Mouse (Mus musculus): ENCODE data around the gene Fam243. TPM values are rescaled to one million over a fixed set of nuclear protein-coding genes. Genes with fewer than 3 reads are reported as not detected.

Gene Fam243
- 102 and 108 TPM in 2 replicates for polyA plus RNA-seq (2012; rRNA removed)

DNA sequence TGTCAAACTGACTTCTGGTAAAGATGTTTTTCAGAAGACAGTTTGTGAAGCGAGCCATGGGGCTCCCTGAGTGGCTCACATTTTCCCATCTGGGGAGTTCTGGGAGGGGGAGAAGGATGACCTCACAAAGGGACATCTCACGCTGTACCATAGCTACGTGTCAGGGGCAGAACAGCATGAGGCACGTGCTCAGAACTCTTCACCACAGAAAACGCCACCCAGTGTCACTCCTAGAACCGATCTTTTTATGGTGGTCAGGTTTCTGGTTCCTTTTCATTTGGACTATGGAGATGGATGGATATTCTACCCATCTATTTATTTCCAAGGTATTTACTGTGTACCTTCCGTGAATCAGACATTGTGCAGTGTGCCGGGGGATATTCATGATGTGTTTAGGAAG lies at the start of gene Fam243:
TSS of gene Fam243 (minus strand) at position 101 of the 400 bp plus-strand sequence.
- no peaks in the 10 kb centered on the region for H3K27me3 ChIP-seq (ENCODE audit: control insufficient read depth, insufficient read depth, low read length)
- H3K4me3 ChIP-seq (ENCODE audit: control insufficient read depth, low read depth, low read length), result peak within 1 kb of the TSS; percentile 75
- peak within 1 kb of the TSS; percentile 60 for H3K27ac ChIP-seq (ENCODE audit: control insufficient read depth, insufficient read depth, low read depth, low read length)
- H3K4me1 ChIP-seq (ENCODE audit: control insufficient read depth, insufficient read depth, low read length), result no peaks in the 10 kb centered on the region
- H3K36me3 ChIP-seq (ENCODE audit: control insufficient read depth, insufficient read depth, low read length), result no peaks in the 10 kb centered on the region
- TF ChIP-seq POLR2A (IDR thresholded peaks at IDR 0.05; ENCODE audit: control insufficient read depth, low read depth, low read length) (peak; percentile 62; the same call in 1 of the 2 replicates), CTCF (IDR thresholded peaks at IDR 0.05; ENCODE audit: control insufficient read depth, insufficient read depth, insufficient replicate concordance, low read depth, low read length) (no peak)

DNA sequence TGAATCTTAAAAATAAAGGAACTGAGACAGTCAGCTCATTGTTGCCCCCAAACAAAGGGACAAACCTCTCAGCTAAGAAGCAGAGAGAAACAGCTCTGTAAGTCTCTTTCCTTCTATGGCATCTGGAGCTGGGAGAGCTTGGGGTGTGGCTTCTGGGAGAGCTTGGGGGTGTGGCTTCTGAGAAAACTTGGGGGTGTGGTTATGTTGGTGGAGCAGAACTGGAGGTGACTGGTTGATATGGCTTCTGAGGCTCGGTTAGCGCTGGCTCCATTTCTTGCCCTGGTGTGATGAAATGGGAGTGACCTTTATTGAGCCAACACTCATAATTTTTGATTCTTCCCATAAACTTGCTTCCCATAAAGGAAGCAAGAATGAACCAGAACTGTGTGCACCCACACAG lies 48.0 kb upstream of the Fam243 start:
- Histone ChIP-seq H3K4me3 (ENCODE audit: control insufficient read depth, low read depth, low read length) (no peak overlapping the region), H3K27ac (ENCODE audit: control insufficient read depth, insufficient read depth, low read depth, low read length) (no peak overlapping the region), H3K36me3 (ENCODE audit: control insufficient read depth, insufficient read depth, low read length) (no peaks in the 10 kb centered on the region), H3K4me1 (ENCODE audit: control insufficient read depth, insufficient read depth, low read length) (no peaks in the 10 kb centered on the region), H3K27me3 (ENCODE audit: control insufficient read depth, insufficient read depth, low read length) (no peaks in the 10 kb centered on the region)
- TF ChIP-seq POLR2A (IDR thresholded peaks at IDR 0.05; ENCODE audit: control insufficient read depth, low read depth, low read length), result no peak
- no peak for TF ChIP-seq CTCF (IDR thresholded peaks at IDR 0.05; ENCODE audit: control insufficient read depth, insufficient read depth, insufficient replicate concordance, low read depth, low read length)

DNA sequence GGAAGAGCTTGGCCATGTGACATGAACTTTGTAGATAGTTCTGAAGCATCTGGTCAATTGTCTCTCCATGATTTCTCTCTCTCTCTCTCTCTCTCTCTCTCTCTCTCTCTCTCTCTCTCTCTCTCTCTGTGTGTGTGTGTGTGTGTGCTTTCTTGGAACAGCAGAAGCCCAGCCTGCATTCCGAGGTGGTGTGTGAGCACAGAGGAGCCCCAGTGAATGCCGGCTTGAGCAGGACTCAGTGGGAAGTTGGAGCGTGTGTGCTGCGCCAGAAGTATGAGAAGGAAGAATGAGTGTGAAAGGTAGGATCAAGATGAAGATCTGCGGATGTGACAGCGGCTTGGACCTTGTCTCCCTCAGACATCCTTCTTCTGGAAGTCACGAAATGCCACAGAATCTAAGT lies 44.2 kb upstream of the Fam243 start:
- TF ChIP-seq POLR2A (IDR thresholded peaks at IDR 0.05; ENCODE audit: control insufficient read depth, low read depth, low read length), result no peak
- no peak for TF ChIP-seq CTCF (IDR thresholded peaks at IDR 0.05; ENCODE audit: control insufficient read depth, insufficient read depth, insufficient replicate concordance, low read depth, low read length)
- H3K27me3 ChIP-seq (ENCODE audit: control insufficient read depth, insufficient read depth, low read length), result no peaks in the 10 kb centered on the region
- no peak overlapping the region for H3K4me3 ChIP-seq (ENCODE audit: control insufficient read depth, low read depth, low read length)
- H3K27ac ChIP-seq (ENCODE audit: control insufficient read depth, insufficient read depth, low read depth, low read length), result no peak overlapping the region
- H3K36me3 ChIP-seq (ENCODE audit: control insufficient read depth, insufficient read depth, low read length), result no peaks in the 10 kb centered on the region
- H3K4me1 ChIP-seq (ENCODE audit: control insufficient read depth, insufficient read depth, low read length), result no peaks in the 10 kb centered on the region

DNA sequence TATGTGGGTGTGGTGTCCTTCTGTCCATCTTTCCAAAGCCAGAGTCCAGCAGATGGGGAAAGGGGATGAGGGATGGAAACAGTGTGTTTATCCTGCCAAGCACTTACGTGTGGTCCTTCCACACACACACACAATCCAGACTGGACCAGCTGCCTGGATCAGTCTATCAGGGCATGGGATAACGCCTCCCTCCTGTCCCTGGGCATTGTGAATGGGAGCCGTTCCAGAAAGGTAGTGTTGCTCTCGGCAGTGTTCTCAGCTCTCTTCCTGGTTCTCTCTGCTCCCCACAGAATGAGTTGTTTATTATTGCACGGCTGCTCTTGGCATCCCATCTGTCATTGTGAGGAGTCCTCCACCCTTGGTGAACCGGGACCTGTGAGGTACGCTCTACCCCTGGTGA lies 39.5 kb upstream of the Fam243 start:
- Histone ChIP-seq H3K27me3 (ENCODE audit: control insufficient read depth, insufficient read depth, low read length) (no peaks in the 10 kb centered on the region), H3K27ac (ENCODE audit: control insufficient read depth, insufficient read depth, low read depth, low read length) (no peak overlapping the region), H3K4me3 (ENCODE audit: control insufficient read depth, low read depth, low read length) (no peak overlapping the region), H3K4me1 (ENCODE audit: control insufficient read depth, insufficient read depth, low read length) (peaks cover 3% of the 10 kb centered on the region), H3K36me3 (ENCODE audit: control insufficient read depth, insufficient read depth, low read length) (no peaks in the 10 kb centered on the region)
- no peak for TF ChIP-seq CTCF (IDR thresholded peaks at IDR 0.05; ENCODE audit: control insufficient read depth, insufficient read depth, insufficient replicate concordance, low read depth, low read length)
- no peak for TF ChIP-seq POLR2A (IDR thresholded peaks at IDR 0.05; ENCODE audit: control insufficient read depth, low read depth, low read length)

DNA sequence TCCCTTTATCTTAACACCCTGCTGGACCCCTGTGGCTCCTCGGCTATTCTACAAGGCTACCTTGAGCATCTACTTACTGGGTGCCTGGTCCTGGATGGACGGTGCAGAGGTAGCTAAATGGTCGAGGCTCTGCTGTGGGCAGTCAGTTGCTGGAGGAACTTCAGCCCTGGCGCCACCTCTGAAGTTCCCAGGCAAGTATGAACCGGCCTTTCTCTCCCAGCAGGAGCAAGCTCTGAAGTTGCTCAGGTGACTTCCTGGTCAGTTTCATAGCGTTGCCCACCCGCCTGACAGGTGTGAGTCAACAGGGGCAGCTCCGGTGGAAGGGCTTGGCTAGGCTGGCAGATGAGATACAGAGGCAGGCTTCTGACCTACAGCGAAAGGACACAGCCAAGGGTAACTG lies 38.0 kb upstream of the Fam243 start, which contains the start of gene Kcne1:
TSS of gene Kcne1 (minus strand) at position 240 of the 400 bp plus-strand sequence.
- Histone ChIP-seq H3K36me3 (ENCODE audit: control insufficient read depth, insufficient read depth, low read length) (no peaks in the 10 kb centered on the region), H3K4me1 (ENCODE audit: control insufficient read depth, insufficient read depth, low read length) (peaks cover 3% of the 10 kb centered on the region), H3K4me3 (ENCODE audit: control insufficient read depth, low read depth, low read length) (no peak within 1 kb of the TSS), H3K27ac (ENCODE audit: control insufficient read depth, insufficient read depth, low read depth, low read length) (no peak within 1 kb of the TSS), H3K27me3 (ENCODE audit: control insufficient read depth, insufficient read depth, low read length) (no peaks in the 10 kb centered on the region)
- TF ChIP-seq CTCF (IDR thresholded peaks at IDR 0.05; ENCODE audit: control insufficient read depth, insufficient read depth, insufficient replicate concordance, low read depth, low read length) (no peak), POLR2A (IDR thresholded peaks at IDR 0.05; ENCODE audit: control insufficient read depth, low read depth, low read length) (no peak)

DNA sequence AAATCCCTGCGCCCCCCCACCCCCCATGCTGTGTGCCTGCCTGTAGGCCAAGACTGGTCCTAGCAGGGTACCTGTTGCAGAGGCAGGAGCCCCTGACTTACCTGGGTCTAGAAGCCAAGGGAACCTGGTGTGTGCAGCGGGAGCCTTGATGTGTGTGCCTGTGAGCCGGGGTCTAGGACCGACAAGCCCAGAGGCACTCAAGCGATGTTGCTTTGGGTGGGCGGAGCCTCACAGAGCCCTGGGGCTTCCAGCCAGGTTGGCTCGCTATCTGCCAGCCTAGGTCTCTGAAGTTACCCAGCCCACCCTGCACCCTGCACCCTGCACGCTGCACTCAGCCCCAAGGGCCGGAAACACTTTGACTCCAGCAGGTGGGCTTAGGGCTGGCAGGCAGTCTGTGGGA lies 37.5 kb upstream of the Fam243 start:
- Histone ChIP-seq H3K27me3 (ENCODE audit: control insufficient read depth, insufficient read depth, low read length) (no peaks in the 10 kb centered on the region), H3K4me1 (ENCODE audit: control insufficient read depth, insufficient read depth, low read length) (peaks cover 3% of the 10 kb centered on the region), H3K36me3 (ENCODE audit: control insufficient read depth, insufficient read depth, low read length) (no peaks in the 10 kb centered on the region), H3K4me3 (ENCODE audit: control insufficient read depth, low read depth, low read length) (no peak overlapping the region), H3K27ac (ENCODE audit: control insufficient read depth, insufficient read depth, low read depth, low read length) (no peak overlapping the region)
- TF ChIP-seq CTCF (IDR thresholded peaks at IDR 0.05; ENCODE audit: control insufficient read depth, insufficient read depth, insufficient replicate concordance, low read depth, low read length) (no peak), POLR2A (IDR thresholded peaks at IDR 0.05; ENCODE audit: control insufficient read depth, low read depth, low read length) (no peak)

DNA sequence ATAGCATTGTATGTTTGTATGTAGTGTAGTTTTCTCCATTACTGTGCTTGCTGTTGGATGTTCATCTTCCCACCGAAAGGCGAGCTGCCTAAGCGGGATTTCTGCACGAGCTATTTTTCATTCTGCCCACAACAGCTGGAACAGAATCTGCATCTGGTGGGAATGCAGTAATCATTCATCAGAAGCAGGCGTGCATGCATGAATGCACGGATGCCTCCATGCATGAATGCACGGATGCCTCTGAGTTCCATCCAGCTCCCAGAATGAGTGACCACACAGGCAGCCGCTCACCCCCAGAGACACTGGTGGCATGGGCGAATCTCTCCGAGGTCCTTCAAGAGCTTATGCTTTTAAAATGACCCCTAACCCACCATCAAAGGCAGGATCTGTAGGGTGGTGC lies 36.3 kb upstream of the Fam243 start:
- Histone ChIP-seq H3K27ac (ENCODE audit: control insufficient read depth, insufficient read depth, low read depth, low read length) (no peak overlapping the region), H3K36me3 (ENCODE audit: control insufficient read depth, insufficient read depth, low read length) (no peaks in the 10 kb centered on the region), H3K4me3 (ENCODE audit: control insufficient read depth, low read depth, low read length) (no peak overlapping the region), H3K4me1 (ENCODE audit: control insufficient read depth, insufficient read depth, low read length) (peaks cover 3% of the 10 kb centered on the region), H3K27me3 (ENCODE audit: control insufficient read depth, insufficient read depth, low read length) (no peaks in the 10 kb centered on the region)
- TF ChIP-seq POLR2A (IDR thresholded peaks at IDR 0.05; ENCODE audit: control insufficient read depth, low read depth, low read length), result no peak
- no peak for TF ChIP-seq CTCF (IDR thresholded peaks at IDR 0.05; ENCODE audit: control insufficient read depth, insufficient read depth, insufficient replicate concordance, low read depth, low read length)

DNA sequence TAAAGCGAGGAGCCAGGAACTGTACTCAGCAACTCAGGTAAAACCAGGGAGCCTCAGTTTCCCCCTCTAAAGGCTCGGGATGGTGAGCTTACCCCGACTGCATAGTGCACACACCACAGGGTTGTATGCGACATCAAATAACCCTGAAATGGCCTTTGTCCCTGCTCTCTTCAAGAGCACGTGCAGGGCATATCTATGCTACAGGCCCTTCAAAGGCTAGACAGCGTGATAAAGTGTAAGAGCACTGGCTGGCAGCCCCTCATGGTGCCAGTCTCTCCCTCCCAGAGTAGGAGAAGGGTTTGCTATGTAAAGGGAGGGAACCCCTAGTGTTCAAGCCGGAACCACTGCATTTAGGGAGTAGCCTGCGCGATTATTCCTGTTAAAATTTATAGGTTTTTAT lies 35.8 kb upstream of the Fam243 start:
- Histone ChIP-seq H3K36me3 (ENCODE audit: control insufficient read depth, insufficient read depth, low read length) (no peaks in the 10 kb centered on the region), H3K4me1 (ENCODE audit: control insufficient read depth, insufficient read depth, low read length) (peaks cover 3% of the 10 kb centered on the region), H3K27ac (ENCODE audit: control insufficient read depth, insufficient read depth, low read depth, low read length) (no peak overlapping the region), H3K27me3 (ENCODE audit: control insufficient read depth, insufficient read depth, low read length) (no peaks in the 10 kb centered on the region), H3K4me3 (ENCODE audit: control insufficient read depth, low read depth, low read length) (no peak overlapping the region)
- TF ChIP-seq POLR2A (IDR thresholded peaks at IDR 0.05; ENCODE audit: control insufficient read depth, low read depth, low read length) (no peak), CTCF (IDR thresholded peaks at IDR 0.05; ENCODE audit: control insufficient read depth, insufficient read depth, insufficient replicate concordance, low read depth, low read length) (no peak)
